Mouse (Mus musculus) liver, embryonic 14.5 days (tissue): ENCODE results near the gene Katna1. TPM values are rescaled to one million over a fixed set of nuclear protein-coding genes. Genes with fewer than 3 reads are reported as not detected.

Source experiments
- ATAC-seq: fragments of 200-750 bp; cut with Nextera tagmentation; 2 replicates; pipeline ENCODE4 v1.8.0; 2017; ENCODE audit warnings: moderate number of reproducible peaks, mild to moderate bottlenecking, moderate library complexity; ENCODE audit not compliant: insufficient read depth
- DNase-seq, 3 experiments: peaks; one replicate each; pipeline ENCODE4 v3.0.0-alpha.2; 2012 to 2013; ENCODE audit warnings: low read depth in 3 of 3, low spot score in 3 of 3
- H3K27ac ChIP-seq: fragments of 300-500 bp; sonication (generic); 2 replicates; pipeline ENCODE4 v1.5.1; 2014; ENCODE audit warnings: moderate library complexity, mild to moderate bottlenecking, control low read depth, inconsistent platforms
- H3K27me3 ChIP-seq: fragments of 300-500 bp; sonication (generic); 2 replicates; pipeline ENCODE4 v1.6.1; 2014; ENCODE audit warnings: mild to moderate bottlenecking, low read length, moderate library complexity; ENCODE audit not compliant: control insufficient read depth, insufficient read depth
- H3K36me3 ChIP-seq: fragments of 300-500 bp; sonication (generic); replicated peaks from 2 replicates; pipeline ENCODE4 v1.6.1; 2014; ENCODE audit warnings: low read depth; ENCODE audit not compliant: control insufficient read depth, insufficient read depth
- H3K4me1 ChIP-seq, 2 experiments: fragments of 200-500 bp in 1 of 2; fragments of 300-500 bp in 1 of 2; sonication (generic) in 1 of 2; replicated peaks; 2 replicates each; pipeline ENCODE4 v1.6.1; 2012 to 2014; ENCODE audit warnings: antibody characterized with exemption in 1 of 2, inconsistent platforms in 1 of 2, low read length in 1 of 2; ENCODE audit not compliant: control insufficient read depth in 2 of 2, insufficient read depth in 2 of 2
- H3K4me2 ChIP-seq: fragments of 300-500 bp; sonication (generic); 2 replicates; pipeline ENCODE4 v1.6.1; 2014; ENCODE audit warnings: low read depth, mild to moderate bottlenecking, control low read depth, moderate library complexity
- H3K4me3 ChIP-seq, 2 experiments: fragments of 200-500 bp in 1 of 2; fragments of 300-500 bp in 1 of 2; sonication (generic) in 1 of 2; 2 replicates each; pipeline ENCODE4 v1.5.1; 2012 to 2014; ENCODE audit warnings: low read depth in 2 of 2, low read length in 2 of 2, mild to moderate bottlenecking in 2 of 2, control low read depth in 1 of 2, inconsistent platforms in 1 of 2, moderate library complexity in 1 of 2; ENCODE audit not compliant: insufficient read depth in 1 of 2
- H3K9ac ChIP-seq: fragments of 300-500 bp; sonication (generic); replicated peaks from 2 replicates; pipeline ENCODE4 v1.6.1; 2014; ENCODE audit warnings: mild to moderate bottlenecking, control low read depth, moderate library complexity
- H3K9me3 ChIP-seq: fragments of 300-500 bp; sonication (generic); 2 replicates; pipeline ENCODE4 v1.6.1; 2016; ENCODE audit warnings: low read length, mixed read lengths; ENCODE audit not compliant: control insufficient read depth
- CTCF ChIP-seq: IDR thresholded peaks from 2 replicates; pipeline ENCODE4 v1.5.1; 2016; ENCODE audit warnings: antibody characterized with exemption, low read depth, control low read depth
- EP300 ChIP-seq: IDR thresholded peaks from 2 replicates; pipeline ENCODE4 v1.6.1; 2016; ENCODE audit warnings: antibody characterized with exemption, low read depth
- WGBS: fragments of 180-500 bp; shearing (Covaris S2); extraction: QIAGEN DNeasy Blood & Tissue Kit; methylation state at CpG from one replicate; pipeline ENCODE4 v1.1.7; 2014; ENCODE audit not compliant: insufficient replicate concordance; 5-methylcytosine and 5-hydroxymethylcytosine counted together
- polyA plus RNA-seq, 2 experiments: library from polyadenylated mRNA; depleted of rRNA in 1 of 2; stranded (reverse) in 1 of 2; unstranded in 1 of 2; fragments of >200 nt; fragmentation: Nextera tagmentation in 1 of 2; extraction: Ambion mirVana in 1 of 2; gene quantifications; 2 replicates each; pipeline versions ENCODE4 v1.2.1 to v1.2.3; 2012 to 2014

Katna1 gene
- polyA plus RNA-seq, 2 experiments, result 6.9 to 31.6 TPM

- H3K4me3 ChIP-seq, result no peak overlapping the region
- TF ChIP-seq EP300 (no peak), CTCF (no peak)
- ATAC-seq, result no peak
- no peaks in the 10 kb centered on the region for H3K27me3 ChIP-seq
- H3K4me1 ChIP-seq, result peaks cover 6 to 8% of the 10 kb centered on the region in 2 experiments; a peak in 3 of 4 replicates
- DNase-seq, result no peak
- 79% methylated on average over 3 of the region's 3 CpGs for WGBS
- H3K4me2 ChIP-seq, result no peak overlapping the region
- H3K9me3 ChIP-seq, result no peaks in the 10 kb centered on the region
- H3K9ac ChIP-seq, result no peak overlapping the region
- no peak overlapping the region for H3K27ac ChIP-seq
- H3K36me3 ChIP-seq, result no peaks in the 10 kb centered on the region; the same call in 1 of the 2 replicates
These were observed 52.6 kb downstream of the Katna1 start for GRCm38 (mm10) chr10:7778361-7778760.

- H3K9me3 ChIP-seq, result no peaks in the 10 kb centered on the region
- peaks cover 6 to 8% of the 10 kb centered on the region in 2 experiments; a peak in 3 of 4 replicates for H3K4me1 ChIP-seq
- 18% methylated on average over 7 of the region's 7 CpGs for WGBS
- TF ChIP-seq EP300 (no peak), CTCF (no peak)
- no peak for DNase-seq
- no peak overlapping the region for H3K27ac ChIP-seq
- no peaks in the 10 kb centered on the region for H3K27me3 ChIP-seq
- H3K36me3 ChIP-seq, result no peaks in the 10 kb centered on the region; the same call in 1 of the 2 replicates
- H3K4me3 ChIP-seq, result peak overlapping the region; percentile 87 to 100
- H3K9ac ChIP-seq, result peak overlapping the region; percentile 96
- no peak for ATAC-seq
- H3K4me2 ChIP-seq, result peak overlapping the region; percentile 90
These were observed 54.0 kb downstream of the Katna1 start for GRCm38 (mm10) chr10:7779751-7780237.

GRCm38 (mm10) chr10:7780238-7781176 lies 54.7 kb downstream of the Katna1 start:
- Histone ChIP-seq H3K9ac (peak overlapping the region; percentile 96), H3K4me3 (peak overlapping the region; percentile 87 to 100), H3K9me3 (no peaks in the 10 kb centered on the region), H3K4me1 (peaks cover 6 to 8% of the 10 kb centered on the region in 2 experiments; a peak in 3 of 4 replicates), H3K27ac (peak overlapping the region; percentile 54), H3K36me3 (no peaks in the 10 kb centered on the region), H3K27me3 (no peaks in the 10 kb centered on the region), H3K4me2 (peak overlapping the region; percentile 90)
- DNase-seq (peak; percentile 86), ATAC-seq (peak; percentile 96)
- WGBS, result under 1% methylated on average over 74 of the region's 77 CpGs
- TF ChIP-seq EP300 (no peak), CTCF (no peak)

- no peak for ATAC-seq
- peak overlapping the region; percentile 75 for H3K4me2 ChIP-seq
- DNase-seq, result no peak
- TF ChIP-seq EP300 (no peak), CTCF (no peak)
- no peaks in the 10 kb centered on the region for H3K9me3 ChIP-seq
- no peaks in the 10 kb centered on the region for H3K36me3 ChIP-seq
- H3K27me3 ChIP-seq, result no peaks in the 10 kb centered on the region
- peak overlapping the region; percentile 59 to 100 for H3K4me3 ChIP-seq
- H3K4me1 ChIP-seq, result peaks cover 6 to 8% of the 10 kb centered on the region in 2 experiments; a peak in 3 of 4 replicates
- H3K27ac ChIP-seq, result peak overlapping the region; percentile 12; the same call in 1 of the 2 replicates
- H3K9ac ChIP-seq, result peak overlapping the region; percentile 39; the same call in 1 of the 2 replicates
- WGBS, result 41% methylated on average over 3 of the region's 3 CpGs
These were observed 55.4 kb downstream of the Katna1 start for GRCm38 (mm10) chr10:7781214-7781613.

- WGBS, result 44% methylated on average over 2 of the region's 2 CpGs
- H3K4me3 ChIP-seq, result no peak overlapping the region
- H3K27me3 ChIP-seq, result no peaks in the 10 kb centered on the region
- no peak overlapping the region for H3K9ac ChIP-seq
- H3K4me1 ChIP-seq, result peaks cover 0 to 4% of the 10 kb centered on the region in 2 experiments; a peak in 3 of 4 replicates
- no peak for DNase-seq
- no peak overlapping the region for H3K4me2 ChIP-seq
- no peak for TF ChIP-seq EP300
- ATAC-seq, result no peak
- H3K36me3 ChIP-seq, result peaks cover 5% of the 10 kb centered on the region
- no peak overlapping the region for H3K27ac ChIP-seq
- H3K9me3 ChIP-seq, result no peaks in the 10 kb centered on the region
These were observed 61.5 kb downstream of the Katna1 start for GRCm38 (mm10) chr10:7787319-7787718.
